Mouse (Mus musculus) thymus, adult 2 months (tissue): ENCODE data around the gene Nefh. TPM values are rescaled to one million over a fixed set of nuclear protein-coding genes. Genes with fewer than 3 reads are reported as not detected.
A peak's percentile ranks its signal among the peaks of the same experiment; 100 is the strongest.

ENCODE experiments used
- DNase-seq: peaks from one replicate; pipeline ENCODE4 v3.0.0; 2021
- H3K27ac ChIP-seq: fragments of 200-500 bp; 2 replicates; pipeline ENCODE4 v1.5.1; 2012; ENCODE audit warnings: low read length, control low read depth; ENCODE audit not compliant: control insufficient read depth, insufficient read depth
- H3K27me3 ChIP-seq: fragments of 200-500 bp; 2 replicates; pipeline ENCODE4 v1.6.1; 2012; ENCODE audit warnings: mild to moderate bottlenecking, low read length, moderate library complexity, mixed read lengths; ENCODE audit not compliant: control insufficient read depth, insufficient read depth
- H3K36me3 ChIP-seq: fragments of 200-500 bp; 2 replicates; pipeline ENCODE4 v1.6.1; 2012; ENCODE audit warnings: mild to moderate bottlenecking, low read length, moderate library complexity; ENCODE audit not compliant: control insufficient read depth, insufficient read depth
- H3K4me1 ChIP-seq: fragments of 200-500 bp; replicated peaks from 2 replicates; pipeline ENCODE4 v1.6.1; 2012; ENCODE audit warnings: low read length; ENCODE audit not compliant: control insufficient read depth, insufficient read depth
- H3K4me3 ChIP-seq: fragments of 200-500 bp; 2 replicates; pipeline ENCODE4 v1.5.1; 2012; ENCODE audit warnings: mild to moderate bottlenecking, low read length, control low read depth, moderate library complexity; ENCODE audit not compliant: control insufficient read depth, insufficient read depth
- CTCF ChIP-seq: fragments of 200-500 bp; IDR thresholded peaks from 2 replicates; pipeline ENCODE4 v1.5.1; 2012; ENCODE audit warnings: mild to moderate bottlenecking, control low read depth, low read length, moderate library complexity, borderline replicate concordance; ENCODE audit not compliant: control insufficient read depth, poor library complexity, insufficient read depth; ENCODE audit errors: extremely low read depth
- POLR2A ChIP-seq: fragments of 200-500 bp; IDR thresholded peaks from 2 replicates; pipeline ENCODE4 v1.6.1; 2012; ENCODE audit warnings: mild to moderate bottlenecking, low read length, control low read depth, moderate library complexity; ENCODE audit not compliant: control insufficient read depth, poor library complexity, insufficient read depth; ENCODE audit errors: extremely low read depth
- WGBS: fragments of 180-500 bp; shearing (Covaris S2); methylation state at CpG from one replicate; pipeline ENCODE4 v1.1.7; 2018; 5-methylcytosine and 5-hydroxymethylcytosine counted together
- polyA plus RNA-seq: library from polyadenylated mRNA; depleted of rRNA; stranded (reverse); fragments of >200 nt; gene quantifications from 2 replicates; pipeline ENCODE4 v1.2.3, GENCODE M21; 2012

Nefh gene
- polyA plus RNA-seq, 1 experiment: 2.8 TPM

- peaks cover 24% of the 10 kb centered on the region for H3K4me1 ChIP-seq
- no peak for TF ChIP-seq POLR2A
- no peak for TF ChIP-seq CTCF
- no peak overlapping the region for H3K4me3 ChIP-seq
- H3K36me3 ChIP-seq: no peaks in the 10 kb centered on the region
- 73% methylated on average over 3 of the region's 3 CpGs for WGBS
- no peak overlapping the region for H3K27ac ChIP-seq
- no peak for DNase-seq
- no peaks in the 10 kb centered on the region for H3K27me3 ChIP-seq
Measured at GRCm38 (mm10) chr11:4984799-4985198, 36.9 kb upstream of the Nefh start.

GRCm38 (mm10) chr11:4984249-4984648, 36.4 kb upstream of the Nefh start:
- H3K27me3 ChIP-seq: no peaks in the 10 kb centered on the region
- no peak overlapping the region for H3K27ac ChIP-seq
- H3K36me3 ChIP-seq: no peaks in the 10 kb centered on the region
- H3K4me1 ChIP-seq: peaks cover 20% of the 10 kb centered on the region
- no peak for TF ChIP-seq POLR2A
- no peak for TF ChIP-seq CTCF
- WGBS: 7% methylated on average over 5 of the region's 5 CpGs
- no peak overlapping the region for H3K4me3 ChIP-seq
- no peak for DNase-seq

GRCm38 (mm10) chr11:4983538-4983937, 35.7 kb upstream of the Nefh start:
- Histone ChIP-seq H3K4me3 (no peak overlapping the region), H3K27me3 (no peaks in the 10 kb centered on the region), H3K27ac (no peak overlapping the region), H3K36me3 (no peaks in the 10 kb centered on the region), H3K4me1 (peaks cover 13% of the 10 kb centered on the region)
- DNase-seq: no peak
- TF ChIP-seq POLR2A: no peak
- TF ChIP-seq CTCF: no peak
- WGBS: 87% methylated on average over 2 of the region's 2 CpGs

- no peaks in the 10 kb centered on the region for H3K36me3 ChIP-seq
- WGBS: 81% methylated on average over 3 of the region's 3 CpGs
- H3K27me3 ChIP-seq: no peaks in the 10 kb centered on the region
- TF ChIP-seq CTCF: no peak
- no peak for TF ChIP-seq POLR2A
- no peak overlapping the region for H3K27ac ChIP-seq
- H3K4me3 ChIP-seq: no peak overlapping the region
- DNase-seq: no peak
- H3K4me1 ChIP-seq: peaks cover 12% of the 10 kb centered on the region
Measured at GRCm38 (mm10) chr11:4983010-4983409, 35.1 kb upstream of the Nefh start.

- no peaks in the 10 kb centered on the region for H3K27me3 ChIP-seq
- peaks cover 6% of the 10 kb centered on the region; the same call in 1 of the 2 replicates for H3K4me1 ChIP-seq
- H3K4me3 ChIP-seq: no peak overlapping the region
- DNase-seq: peak; percentile 81
- 20% methylated on average over 14 of the region's 14 CpGs for WGBS
- no peaks in the 10 kb centered on the region for H3K36me3 ChIP-seq
- TF ChIP-seq POLR2A (no peak), CTCF (peak; percentile 69; the same call in 1 of the 2 replicates)
- H3K27ac ChIP-seq: no peak overlapping the region
Measured at GRCm38 (mm10) chr11:4975623-4976022, 27.8 kb upstream of the Nefh start.

- Histone ChIP-seq H3K4me1 (peaks cover 6% of the 10 kb centered on the region; the same call in 1 of the 2 replicates), H3K27ac (no peak overlapping the region), H3K27me3 (no peaks in the 10 kb centered on the region), H3K4me3 (no peak overlapping the region), H3K36me3 (no peaks in the 10 kb centered on the region)
- no peak for TF ChIP-seq CTCF
- TF ChIP-seq POLR2A: no peak
- DNase-seq: no peak
- 47% methylated on average over 11 of the region's 11 CpGs for whole genome bisulfite sequencing
Measured at GRCm38 (mm10) chr11:4974376-4975122, 26.7 kb upstream of the Nefh start.

- no peak overlapping the region for H3K27ac ChIP-seq
- DNase-seq: no peak
- no peak for TF ChIP-seq POLR2A
- TF ChIP-seq CTCF: no peak
- H3K4me3 ChIP-seq: no peak overlapping the region
- 55% methylated on average over 2 of the region's 2 CpGs for WGBS
- no peaks in the 10 kb centered on the region for H3K27me3 ChIP-seq
- H3K36me3 ChIP-seq: no peaks in the 10 kb centered on the region
- peaks cover 6% of the 10 kb centered on the region; the same call in 1 of the 2 replicates for H3K4me1 ChIP-seq
Measured at GRCm38 (mm10) chr11:4973871-4974256, 26.0 kb upstream of the Nefh start.
